Mouse (Mus musculus) liver (tissue): ENCODE measurements around the gene Trpm5.

Experiments used
- DNase-seq: peaks from one replicate; pipeline ENCODE4 v3.0.0-alpha.2; 2020; ENCODE audit warnings: mixed read lengths

Trpm5 gene

DNA sequence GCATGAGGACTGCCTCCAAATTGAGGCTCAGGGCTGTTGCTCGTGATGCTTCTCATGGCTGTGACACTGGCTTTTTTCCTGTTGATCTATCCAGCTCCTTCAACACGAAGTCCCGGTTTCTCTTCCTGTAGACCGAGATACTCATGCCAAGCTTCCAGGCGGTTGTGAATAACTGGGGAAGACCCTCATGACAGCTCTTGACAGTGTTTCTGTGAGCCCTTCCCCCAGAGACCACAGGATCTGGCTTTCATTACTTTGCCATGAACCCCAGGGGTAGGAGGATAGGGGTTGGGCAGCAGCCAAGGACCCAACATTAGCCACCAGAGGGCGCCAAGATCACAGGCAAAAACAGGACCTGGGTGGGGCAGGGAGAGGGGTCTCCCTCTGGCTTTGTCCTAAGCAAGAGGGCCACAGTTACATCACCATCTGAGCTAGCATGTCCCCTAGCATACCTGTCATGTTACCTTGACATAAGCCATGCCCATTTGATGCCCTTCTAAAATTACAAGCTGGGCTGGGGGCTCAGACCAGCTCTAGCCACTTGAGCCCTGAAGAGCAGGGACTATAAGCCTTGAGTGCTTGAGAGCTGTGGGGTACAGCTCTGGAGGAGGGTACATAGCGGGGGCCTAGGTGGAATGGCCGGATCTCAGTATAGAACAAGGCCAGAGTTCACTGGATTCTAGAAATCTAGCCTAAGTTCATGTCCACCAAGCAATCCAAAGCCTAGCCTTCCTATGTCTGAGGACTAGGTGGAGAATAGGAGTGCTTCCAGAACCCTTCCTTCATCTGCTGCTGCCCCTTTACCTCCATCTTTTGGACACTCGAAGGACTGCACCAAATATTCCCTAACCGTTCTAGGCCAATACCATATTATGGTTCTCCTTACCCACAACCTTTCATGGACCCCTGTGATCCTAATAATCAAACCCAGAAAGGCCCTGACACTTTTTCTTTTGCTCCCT, at the start of gene Trpm5:
TSS of gene Trpm5 (minus strand) at position 51 of the 962 bp plus-strand sequence.
- peak; percentile 52 for DNase-seq

DNA sequence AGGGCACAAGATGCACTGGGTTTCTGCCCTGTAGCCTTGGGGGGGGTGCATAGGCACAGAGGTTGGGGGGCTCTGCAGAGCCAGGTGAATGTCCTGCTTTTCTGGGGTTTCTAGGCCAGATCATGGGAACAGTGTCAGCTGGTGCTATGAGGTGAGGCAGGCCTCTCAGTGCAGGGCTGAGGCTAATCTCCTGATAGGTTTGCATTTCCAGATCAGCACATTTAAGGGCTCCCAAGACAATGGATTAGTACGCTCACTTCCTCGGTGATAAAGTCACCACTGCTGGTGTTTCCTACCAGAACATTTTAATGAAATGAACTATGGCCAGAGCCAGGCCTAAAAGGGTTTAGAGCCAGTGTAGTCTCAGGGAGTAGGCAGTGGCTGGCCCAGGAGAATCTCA, 48.2 kb upstream of the Trpm5 start:
- no peak for DNase-seq

GRCm38 (mm10) chr7:143139932-143140331, 45.5 kb upstream of the Trpm5 start:
- DNase-seq: no peak

DNA sequence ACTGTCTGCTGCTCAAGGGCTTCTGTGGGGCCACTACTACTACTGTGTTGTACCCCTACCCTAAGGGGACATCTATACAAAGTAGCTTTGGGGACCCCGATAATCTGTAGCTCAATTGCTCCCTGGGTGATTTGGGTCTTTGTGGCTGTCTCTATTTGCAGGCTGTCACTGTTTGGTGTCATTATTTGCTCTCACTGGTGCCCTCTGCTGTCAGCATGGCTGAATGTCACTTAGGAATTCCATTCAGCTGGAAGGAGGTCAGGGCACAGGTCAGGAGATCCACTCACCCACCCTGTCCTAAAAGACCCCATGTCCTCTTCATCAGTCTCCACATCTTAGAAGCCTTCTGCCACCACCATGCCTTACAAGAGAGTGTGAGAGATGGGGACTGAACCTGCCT, 44.3 kb upstream of the Trpm5 start:
- DNase-seq: peak; percentile 55

- DNase-seq: no peak
Measured at GRCm38 (mm10) chr7:143136561-143136960, 42.1 kb upstream of the Trpm5 start.

DNA sequence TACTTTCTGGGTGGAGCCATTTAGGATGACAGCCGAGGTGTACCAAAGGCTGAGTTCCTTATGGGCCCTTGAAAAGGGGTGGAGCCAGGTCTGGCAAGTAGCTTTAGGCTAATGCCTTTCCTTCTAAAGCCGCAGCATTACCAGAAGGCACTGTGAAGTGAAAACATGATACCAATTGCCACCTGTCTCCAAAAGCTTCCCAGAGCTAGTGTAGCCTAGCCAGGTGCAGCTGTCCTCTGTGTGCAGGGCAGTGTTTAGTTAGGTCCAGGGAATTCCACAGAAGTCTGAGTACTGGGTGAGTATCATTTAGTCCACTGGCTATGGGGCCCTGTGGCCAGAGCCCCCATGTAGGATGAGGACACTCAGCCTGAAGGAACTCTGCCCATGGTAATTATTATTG, 41.7 kb upstream of the Trpm5 start:
- no peak for DNase-seq

DNA sequence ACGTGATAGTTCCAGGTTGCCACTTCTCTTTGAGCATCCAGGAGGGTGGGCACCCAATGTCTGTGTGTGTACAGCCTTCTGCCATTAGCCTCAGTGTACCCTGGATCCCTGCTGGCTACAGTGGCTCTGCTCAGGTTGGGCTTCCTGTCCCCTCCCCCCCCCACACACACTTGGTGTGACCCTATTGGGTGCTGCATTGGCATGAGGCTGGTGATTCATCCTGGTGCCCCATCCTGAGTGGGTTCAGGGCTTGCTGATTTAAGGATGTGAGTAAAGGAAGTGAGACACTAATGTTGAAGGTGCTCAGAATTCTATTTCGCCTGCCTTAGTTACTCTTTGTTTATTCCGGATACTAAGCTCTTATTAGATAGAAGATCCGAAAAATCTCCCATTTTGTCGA, 38.4 kb upstream of the Trpm5 start:
- DNase-seq: no peak

DNA sequence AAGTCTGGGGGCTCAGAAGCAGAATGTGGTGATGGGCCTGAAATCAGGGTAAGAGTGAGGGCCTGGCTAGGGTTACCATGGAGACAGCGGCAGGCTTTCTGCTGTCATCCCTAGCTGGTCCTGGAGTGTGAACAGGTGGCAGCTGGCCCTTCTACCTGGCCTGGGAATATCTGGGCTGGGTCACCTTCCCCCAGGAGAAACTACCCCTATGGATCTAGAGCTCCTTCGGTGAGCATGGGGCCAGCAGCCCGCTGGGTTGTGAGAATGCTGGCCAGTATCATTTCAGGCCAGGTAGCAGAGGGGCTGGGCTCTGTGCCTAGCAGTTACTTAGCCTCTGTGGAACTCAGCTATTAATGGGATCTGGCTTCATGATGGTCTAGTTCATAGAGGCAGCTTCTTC, 30.5 kb upstream of the Trpm5 start:
- DNase-seq: no peak

- DNase-seq: peak; percentile 20
Measured at GRCm38 (mm10) chr7:143123876-143124669, 29.6 kb upstream of the Trpm5 start.

GRCm38 (mm10) chr7:143122191-143122590, 27.7 kb upstream of the Trpm5 start:
- peak; percentile 23 for DNase-seq

DNA sequence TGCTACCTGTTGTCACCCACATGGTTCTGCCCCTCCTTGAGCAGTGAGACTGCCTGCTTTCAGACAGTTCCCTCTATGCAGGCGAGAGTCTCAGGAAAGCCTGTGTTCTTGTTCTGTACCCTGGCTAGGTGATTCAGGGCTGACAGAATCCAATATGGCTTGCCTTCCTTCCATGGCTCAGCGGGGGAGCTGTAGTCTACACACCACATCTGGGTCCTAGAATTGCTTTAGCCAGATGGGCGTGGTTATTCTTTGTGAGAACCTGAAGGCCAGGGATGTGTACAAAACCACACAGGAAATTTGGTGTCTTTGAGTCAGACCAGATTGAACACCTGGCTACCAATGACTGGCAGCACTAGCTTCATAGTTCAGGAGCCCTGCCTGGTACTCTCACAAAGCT, 25.4 kb upstream of the Trpm5 start:
- no peak for DNase-seq

GRCm38 (mm10) chr7:143119407-143119806, 25.0 kb upstream of the Trpm5 start:
- no peak for DNase-seq

DNA sequence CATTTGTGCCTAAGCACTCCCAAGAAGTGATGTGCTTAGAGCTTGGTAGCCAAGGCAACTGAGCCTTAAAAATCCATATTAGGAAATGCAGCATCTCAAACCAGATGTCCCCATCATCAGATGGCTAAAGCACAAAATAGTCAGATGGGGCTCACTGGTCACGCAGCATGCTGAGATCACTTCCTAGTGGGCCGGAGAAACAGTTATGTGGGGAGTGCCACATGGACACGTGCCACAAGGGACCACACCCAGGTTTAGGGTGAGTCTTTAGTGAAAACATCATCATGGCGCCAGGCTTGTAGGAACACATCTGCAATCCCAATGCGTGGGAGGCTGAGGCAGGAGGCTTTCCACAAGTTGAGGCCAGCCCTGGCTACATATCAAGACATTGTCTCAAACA, 22.1 kb upstream of the Trpm5 start:
- no peak for DNase-seq

DNA sequence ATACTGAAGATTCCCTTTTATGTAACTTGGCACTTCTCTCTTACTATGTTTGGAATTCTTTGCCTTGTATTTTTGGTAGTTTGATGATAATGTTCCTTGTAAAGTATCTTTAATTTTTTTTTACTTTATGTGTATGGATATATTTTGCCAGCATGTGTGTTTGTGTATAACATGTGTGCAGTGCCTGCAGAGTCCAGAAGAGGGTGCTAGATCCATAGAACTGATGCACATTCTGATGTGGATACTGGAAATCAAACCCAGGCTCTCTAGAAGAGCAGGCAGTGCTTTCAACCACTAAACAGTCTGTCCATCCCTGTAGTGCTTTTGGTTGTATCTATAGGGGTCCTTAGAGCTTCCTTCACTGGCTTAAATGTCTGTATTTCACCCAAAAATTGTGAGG, 20.3 kb upstream of the Trpm5 start:
- no peak for DNase-seq

DNA sequence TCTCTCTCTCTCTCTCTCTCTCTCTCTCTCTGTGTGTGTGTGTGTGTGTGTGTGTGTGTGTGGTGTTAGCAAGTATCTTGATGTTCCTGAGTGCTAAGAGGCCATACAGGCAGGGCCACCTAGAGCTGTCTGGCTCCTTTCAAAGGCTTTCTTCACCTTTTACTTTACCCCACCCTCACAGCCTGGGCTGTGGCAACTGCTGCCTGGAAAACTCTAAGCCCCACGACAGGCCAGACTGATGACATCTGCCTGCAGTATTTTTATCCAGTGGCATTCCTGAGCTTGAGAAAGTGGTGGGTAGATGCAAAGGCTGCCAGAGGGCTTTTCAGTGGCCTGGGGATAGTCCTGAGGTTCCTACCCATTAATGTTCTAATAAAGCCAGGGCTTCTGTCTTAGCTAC, 18.0 kb upstream of the Trpm5 start:
- no peak for DNase-seq

DNA sequence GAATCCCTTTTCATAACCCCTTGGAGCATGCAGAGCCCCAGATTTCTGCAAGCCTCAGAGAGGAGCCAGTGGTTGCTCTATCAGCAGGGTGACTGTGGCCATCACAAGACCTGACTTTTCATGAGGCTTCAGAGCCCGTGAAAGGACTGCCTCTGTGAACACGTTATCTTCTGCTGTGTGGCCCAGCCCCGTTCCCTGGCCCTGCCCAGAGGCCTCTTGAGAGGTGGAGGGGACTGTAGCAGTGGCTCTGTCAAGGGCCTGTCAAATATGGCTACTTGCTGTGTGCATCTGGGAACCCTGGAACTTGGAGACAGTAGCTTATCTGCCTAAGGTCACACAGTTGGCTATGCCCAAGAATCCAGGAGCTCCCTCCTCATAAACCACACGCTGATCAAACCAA, 17.3 kb upstream of the Trpm5 start:
- DNase-seq: no peak

DNA sequence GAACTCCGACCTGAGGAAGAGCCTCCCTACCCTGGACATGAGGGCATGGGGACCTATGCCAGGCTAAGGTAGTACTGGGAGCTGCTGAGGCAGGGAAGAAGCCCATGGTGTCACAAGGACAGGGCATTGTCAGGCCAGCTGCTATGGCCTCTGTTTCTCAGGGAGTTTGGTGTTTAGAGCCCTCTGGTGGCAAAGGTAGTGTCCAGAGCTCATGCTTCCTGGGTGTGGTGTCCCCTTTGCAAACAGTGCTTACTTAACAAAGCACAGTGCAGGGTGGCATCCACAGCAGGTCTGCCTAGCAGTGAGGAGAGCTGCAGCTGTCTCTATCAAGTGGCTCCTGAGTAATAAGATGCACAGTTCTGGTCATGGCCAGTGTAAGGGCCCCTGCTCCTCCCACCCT, 16.4 kb upstream of the Trpm5 start:
- no peak for DNase-seq

DNA sequence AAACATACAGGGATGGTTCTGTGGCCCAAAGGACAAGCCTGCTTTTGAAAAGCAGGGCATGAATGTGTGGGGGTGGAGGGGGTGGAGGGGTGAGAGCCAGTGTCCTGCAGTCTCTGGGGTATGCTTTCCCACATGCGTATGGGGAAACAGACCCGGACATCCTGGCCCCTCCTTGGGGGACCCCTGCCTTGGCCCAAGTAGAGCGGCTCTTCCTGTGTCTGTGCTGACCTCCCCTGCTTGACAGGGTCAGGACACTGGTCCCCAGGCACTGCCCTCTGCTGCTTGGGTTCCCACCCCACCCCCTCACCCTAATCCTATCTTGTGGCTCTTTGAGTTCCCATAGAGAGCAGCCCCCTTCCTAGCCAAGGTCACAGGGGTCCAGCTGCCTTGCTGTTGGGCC, 15.3 kb upstream of the Trpm5 start:
- DNase-seq: no peak

GRCm38 (mm10) chr7:143108996-143109660, 14.7 kb upstream of the Trpm5 start:
- no peak for DNase-seq

DNA sequence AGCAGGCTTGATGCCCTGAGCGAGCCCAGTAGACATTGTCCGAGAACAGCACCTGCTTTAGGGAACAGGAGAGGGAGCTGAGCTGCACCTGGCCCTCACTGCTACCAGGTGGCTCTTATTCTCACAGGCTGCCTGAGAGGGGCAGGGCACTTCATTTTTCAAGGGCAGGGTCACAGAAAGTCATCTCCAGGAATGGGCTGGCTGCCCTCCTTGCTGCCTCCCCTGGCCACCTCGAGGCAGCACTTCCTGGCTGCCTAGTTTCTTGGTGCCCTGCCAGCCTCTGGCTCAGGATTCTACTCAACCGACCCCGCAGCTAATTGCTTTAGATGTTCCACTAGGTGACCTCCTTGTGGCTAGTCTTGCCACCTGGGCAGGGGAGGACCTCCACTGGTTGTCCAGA, 13.8 kb upstream of the Trpm5 start:
- no peak for DNase-seq

GRCm38 (mm10) chr7:143106672-143107465, 12.4 kb upstream of the Trpm5 start:
- DNase-seq: peak; percentile 44

DNA sequence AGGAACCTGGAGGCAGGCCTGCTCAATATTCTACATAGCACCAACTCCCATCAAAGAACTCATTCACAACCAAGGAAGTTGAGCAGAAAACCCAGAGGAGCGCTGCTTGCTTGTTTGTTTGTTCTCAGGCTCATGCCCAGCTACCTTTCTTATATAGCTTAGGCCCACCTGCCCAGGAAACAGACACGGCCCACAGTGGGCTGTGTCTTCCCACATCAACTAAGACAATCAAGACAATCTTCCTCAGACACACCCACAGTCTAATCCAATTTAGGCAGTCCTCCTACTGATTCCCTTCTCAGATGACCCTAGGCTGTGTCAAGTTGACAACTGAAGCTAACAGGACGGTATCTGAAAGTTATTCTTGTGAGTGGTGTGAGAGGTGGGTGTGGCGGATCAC, 11.6 kb upstream of the Trpm5 start, which contains the start of gene Kcnq1:
TSS of gene Kcnq1 (plus strand) at position 301 of the 400 bp plus-strand sequence.
- DNase-seq: no peak
